Mouse (Mus musculus): Measurements from ENCODE around the gene Zc3hav1.

Gene Zc3hav1

GRCm38 (mm10) chr6:38292871-38293646, 61.3 kb downstream of the Zc3hav1 start:
- DNase-seq = no peak

GRCm38 (mm10) chr6:38284422-38284821, 70.0 kb downstream of the Zc3hav1 start:
- no peak for DNase-seq

- no peak for DNase-seq
Measured at GRCm38 (mm10) chr6:38264466-38264865, 89.9 kb downstream of the Zc3hav1 start.

- DNase-seq = no peak
Measured at GRCm38 (mm10) chr6:38263393-38264159, 90.8 kb downstream of the Zc3hav1 start.

- DNase-seq = no peak
Measured at GRCm38 (mm10) chr6:38261877-38262276, 92.5 kb downstream of the Zc3hav1 start.

- DNase-seq = no peak
Measured at GRCm38 (mm10) chr6:38257506-38257905, 96.9 kb downstream of the Zc3hav1 start.

GRCm38 (mm10) chr6:38256793-38257192, 97.6 kb downstream of the Zc3hav1 start:
- no peak for DNase-seq

- DNase-seq = no peak
Measured at GRCm38 (mm10) chr6:38255794-38256193, 98.6 kb downstream of the Zc3hav1 start.
